In the genomic region with DNA sequence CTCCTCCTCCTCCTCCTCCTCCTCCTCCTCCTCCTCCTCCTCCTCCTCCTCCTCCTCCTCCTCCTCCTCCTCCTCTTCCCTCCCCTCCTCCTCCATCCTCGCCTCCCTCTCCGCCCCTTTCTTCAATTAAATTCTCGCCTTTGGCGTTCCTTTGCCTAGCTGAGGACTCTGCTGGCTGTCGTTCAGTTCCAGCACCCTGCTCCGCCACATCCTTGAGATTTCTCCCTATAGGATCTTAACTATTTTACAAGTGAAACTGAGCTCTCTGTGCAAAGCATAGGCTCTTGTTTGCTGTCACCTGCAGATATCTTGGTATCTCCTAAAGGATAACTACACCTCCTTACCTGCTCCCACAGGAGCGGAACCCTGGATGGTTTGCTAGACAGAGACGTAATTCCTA, we compare ENCODE assay signal across 8 mouse cellular contexts.
DNase-seq lines count a peak whose midpoint lies in the region; ATAC-seq and TF ChIP-seq lines count a peak whose summit lies in the region.

No protein-coding gene starts in this region.

- intact Hi-C loops in gastrocnemius, adult 2 months (cut with DNase I) = no loop called here
- intact Hi-C loops in gastrocnemius, postnatal 14 days (cut with DNase I; ENCODE audit: low total_unique reads) = no loop called here
- intact Hi-C loops in gastrocnemius, postnatal 36 days (cut with DNase I) = no loop called here

- no peak for ATAC-seq in neural tube, embryonic 11.5 days (ENCODE audit: insufficient read depth, low FRiP score, low TSS enrichment)
- no peak for ATAC-seq in liver, embryonic 12.5 days
- ATAC-seq in stomach, postnatal 0 days (ENCODE audit: low FRiP score, low TSS enrichment) = no peak

- no peak for TF ChIP-seq CTCF in gastrocnemius, adult 2 months (IDR thresholded peaks at IDR 0.05)
- TF ChIP-seq CTCF in stomach, postnatal 0 days (IDR thresholded peaks at IDR 0.05; ENCODE audit: low read depth) = no peak

- WGBS in neural tube, embryonic 11.5 days = 26% methylated on average over 6 of the region's 8 CpGs
- WGBS in liver, embryonic 12.5 days (ENCODE audit: insufficient replicate concordance) = 41% methylated on average over 4 of the region's 8 CpGs
- 21% methylated on average over 6 of the region's 8 CpGs for WGBS in stomach, postnatal 0 days

- no peaks in the 10 kb centered on the region; the same call in 1 of the 2 replicates for H3K9me3 ChIP-seq in neural tube, embryonic 11.5 days (ENCODE audit: control insufficient read depth, low read length)
- 0 out of 2 replicates have a peak, but pooled peaks cover 3% of the 10 kb centered on the region for H3K9me3 ChIP-seq in liver, embryonic 12.5 days (replicated peaks)
- H3K9me3 ChIP-seq in stomach, postnatal 0 days (ENCODE audit: control insufficient read depth, low read length) = no peaks in the 10 kb centered on the region

- no peak for TF ChIP-seq EP300 in stomach, postnatal 0 days (optimal IDR thresholded peaks at IDR 0.05)

- no peak for DNase-seq in gastrocnemius, adult 2 months
- no peak for DNase-seq in gastrocnemius, postnatal 14 days
- DNase-seq in neural tube, embryonic 11.5 days (ENCODE audit: low spot score) = no peak
- no peak for DNase-seq in neural tube, embryonic 10.5 days (ENCODE audit: extremely low spot score, low spot score)
- no peak for DNase-seq in stomach, postnatal 0 days (ENCODE audit: low spot score)
- no peak for DNase-seq in T-cell, adult 2 months (ENCODE audit: low spot score)
- DNase-seq in gastrocnemius, postnatal 36 days = no peak

- H3K9ac ChIP-seq in neural tube, embryonic 11.5 days (ENCODE audit: low read length) = no peak overlapping the region
- H3K9ac ChIP-seq in liver, embryonic 12.5 days = no peak overlapping the region
- H3K9ac ChIP-seq in stomach, postnatal 0 days (ENCODE audit: low read length) = no peak overlapping the region

- no peaks in the 10 kb centered on the region for H3K27me3 ChIP-seq in neural tube, embryonic 11.5 days (ENCODE audit: control insufficient read depth, insufficient read depth, low read length)
- H3K27me3 ChIP-seq in liver, embryonic 12.5 days (replicated peaks) = peaks cover 45% of the 10 kb centered on the region
- H3K27me3 ChIP-seq in stomach, postnatal 0 days (ENCODE audit: control insufficient read depth, insufficient read depth, low read length) = no peaks in the 10 kb centered on the region

- H3K4me1 ChIP-seq in neural tube, embryonic 11.5 days (ENCODE audit: control insufficient read depth, insufficient read depth, low read length) = peaks cover 4% of the 10 kb centered on the region; the same call in 1 of the 2 replicates
- H3K4me1 ChIP-seq in liver, embryonic 12.5 days = peaks cover 12% of the 10 kb centered on the region
- no peaks in the 10 kb centered on the region for H3K4me1 ChIP-seq in stomach, postnatal 0 days (replicated peaks; ENCODE audit: control insufficient read depth, insufficient read depth)

- H3K27ac ChIP-seq in gastrocnemius, adult 2 months = no peak overlapping the region
- H3K27ac ChIP-seq in neural tube, embryonic 11.5 days (ENCODE audit: low read depth, low read length) = no peak overlapping the region
- no peak overlapping the region for H3K27ac ChIP-seq in liver, embryonic 12.5 days
- H3K27ac ChIP-seq in stomach, postnatal 0 days (replicated peaks) = no peak overlapping the region

- H3K4me3 ChIP-seq in gastrocnemius, adult 2 months = peak overlapping the region; percentile 70
- peak overlapping the region; percentile 35 for H3K4me3 ChIP-seq in neural tube, embryonic 11.5 days (ENCODE audit: low read depth, low read length)
- H3K4me3 ChIP-seq in liver, embryonic 12.5 days = peak overlapping the region; percentile 43; the same call in 1 of the 2 replicates
- H3K4me3 ChIP-seq in stomach, postnatal 0 days (ENCODE audit: low read depth, low read length) = peak overlapping the region; percentile 50

- H3K36me3 ChIP-seq in neural tube, embryonic 11.5 days (ENCODE audit: control insufficient read depth, insufficient read depth, low read length) = no peaks in the 10 kb centered on the region
- no peaks in the 10 kb centered on the region for H3K36me3 ChIP-seq in liver, embryonic 12.5 days
- no peaks in the 10 kb centered on the region for H3K36me3 ChIP-seq in stomach, postnatal 0 days (ENCODE audit: control insufficient read depth, insufficient read depth, low read length)

- H3K4me2 ChIP-seq in neural tube, embryonic 11.5 days (ENCODE audit: low read depth) = peak overlapping the region; percentile 77
- peak overlapping the region; percentile 66 for H3K4me2 ChIP-seq in liver, embryonic 12.5 days
- peak overlapping the region; percentile 88 for H3K4me2 ChIP-seq in stomach, postnatal 0 days (replicated peaks; ENCODE audit: low read depth)
